Mouse (Mus musculus) spleen, postnatal 36 days (tissue): ENCODE results near the gene Gpr3.
A peak's percentile ranks its signal among the peaks of the same experiment; 100 is the strongest.

ENCODE experiments used
- DNase-seq, 2 experiments: peaks; one replicate each; pipeline ENCODE4 v3.0.0; 2022; ENCODE audit warnings: low spot score in 2 of 2, mixed read lengths in 1 of 2

Gene Gpr3

DNA sequence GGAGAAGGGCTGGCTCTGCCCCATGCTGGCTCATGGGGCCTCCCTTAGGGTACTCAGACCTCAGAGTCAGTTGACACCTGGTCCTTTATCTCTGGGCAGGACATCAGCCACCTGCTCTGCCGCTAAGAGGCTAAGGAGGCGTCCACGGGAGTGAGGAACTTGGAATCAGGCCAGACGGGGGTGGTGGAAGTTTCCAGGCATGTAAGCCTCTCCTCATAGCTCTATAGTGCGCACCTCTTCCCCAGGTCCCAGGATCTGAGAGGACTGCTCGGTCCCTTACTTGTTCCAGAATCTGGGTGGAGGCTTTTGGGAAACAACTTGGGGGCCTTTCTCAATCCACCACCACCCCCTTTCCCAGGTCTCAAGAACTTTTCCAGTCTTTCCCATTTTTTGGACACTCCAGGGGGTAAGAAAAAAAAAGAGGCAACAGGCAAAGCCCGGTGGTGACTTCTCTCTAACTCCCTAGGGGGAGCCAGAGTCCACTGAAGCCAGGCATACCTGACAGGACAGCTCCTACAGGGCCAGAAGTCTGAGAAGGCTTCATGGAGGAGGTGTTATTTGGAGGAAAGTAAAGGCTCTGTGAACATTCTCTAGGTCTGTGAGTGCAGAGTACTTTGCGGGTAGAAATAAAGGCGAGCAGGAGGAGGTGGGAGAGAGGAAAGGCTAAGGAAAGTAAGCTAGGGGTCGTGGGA is 21.1 kb upstream of the Gpr3 start:
- peak; percentile 45 to 57 for DNase-seq

- no peak for DNase-seq
Observed at GRCm38 (mm10) chr4:133229582-133229981, 17.2 kb upstream of the Gpr3 start.

GRCm38 (mm10) chr4:133227636-133228035 is 15.3 kb upstream of the Gpr3 start:
- no peak for DNase-seq

DNA sequence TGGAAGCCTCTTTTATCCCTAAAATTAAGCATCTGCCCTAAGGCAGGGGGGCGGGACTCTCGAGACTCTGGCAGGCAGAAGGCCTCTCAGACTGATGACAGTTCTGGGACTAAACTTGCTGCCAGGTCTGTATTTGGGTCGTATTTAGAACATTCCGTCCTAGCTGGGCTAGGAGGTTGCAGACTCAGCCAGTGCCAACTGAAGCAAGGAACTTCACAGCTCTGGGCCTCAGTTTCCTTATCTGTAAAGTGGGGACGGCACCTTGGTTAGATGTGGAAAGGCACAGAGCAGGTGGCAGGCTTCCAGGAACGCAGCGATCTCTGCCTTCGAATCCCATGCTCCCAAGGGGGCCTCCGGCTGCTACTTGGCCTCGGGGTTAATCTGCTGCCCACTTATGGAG is 13.7 kb upstream of the Gpr3 start:
- no peak for DNase-seq

- no peak for DNase-seq
Observed at GRCm38 (mm10) chr4:133223875-133224274, 11.5 kb upstream of the Gpr3 start.

- DNase-seq: no peak
Observed at GRCm38 (mm10) chr4:133221701-133222100, 9.4 kb upstream of the Gpr3 start.

- no peak for DNase-seq
Observed at GRCm38 (mm10) chr4:133220656-133221055, 8.3 kb upstream of the Gpr3 start.

GRCm38 (mm10) chr4:133218745-133219144 is 6.4 kb upstream of the Gpr3 start:
- no peak for DNase-seq

DNA sequence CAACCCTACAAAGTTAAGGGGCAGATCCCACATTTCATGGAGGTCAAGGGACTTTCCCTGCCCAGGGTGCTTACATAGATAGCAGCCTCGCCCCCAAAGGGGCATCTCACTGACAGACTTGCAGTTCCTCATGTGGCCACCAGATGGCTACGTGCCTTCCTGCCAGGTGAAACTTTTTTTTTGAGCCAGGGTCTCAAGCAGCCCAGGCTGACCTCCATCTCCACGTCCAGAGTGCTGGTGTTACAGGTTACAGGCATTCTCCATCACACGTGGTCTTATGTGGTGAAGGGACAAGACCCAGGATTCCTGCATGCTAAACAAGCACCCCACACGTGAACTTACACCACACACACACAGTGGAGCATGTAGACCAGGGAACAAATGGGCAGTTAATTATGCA is 5.3 kb upstream of the Gpr3 start:
- DNase-seq: peak; percentile 48 to 52

DNA sequence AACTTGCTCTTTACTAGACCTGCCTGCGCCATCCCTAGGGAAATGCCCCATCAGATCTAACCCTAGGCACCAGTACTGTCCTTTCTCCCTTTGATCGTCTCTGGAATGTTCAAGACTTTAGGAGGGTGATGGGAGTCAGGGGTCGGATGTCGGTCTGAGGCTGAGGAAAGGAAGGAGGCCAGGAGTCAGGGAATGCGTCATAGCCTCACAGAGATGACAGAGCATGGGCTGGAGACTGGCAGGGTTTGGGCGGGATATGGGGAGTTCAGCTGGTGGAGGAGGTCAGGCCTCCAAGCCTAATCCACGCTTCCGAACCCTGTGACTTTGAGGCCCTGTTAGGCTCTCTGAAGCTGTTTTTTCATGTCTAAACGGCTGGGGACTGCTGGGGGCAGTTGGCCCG is 1.3 kb upstream of the Gpr3 start:
- DNase-seq: no peak

DNA sequence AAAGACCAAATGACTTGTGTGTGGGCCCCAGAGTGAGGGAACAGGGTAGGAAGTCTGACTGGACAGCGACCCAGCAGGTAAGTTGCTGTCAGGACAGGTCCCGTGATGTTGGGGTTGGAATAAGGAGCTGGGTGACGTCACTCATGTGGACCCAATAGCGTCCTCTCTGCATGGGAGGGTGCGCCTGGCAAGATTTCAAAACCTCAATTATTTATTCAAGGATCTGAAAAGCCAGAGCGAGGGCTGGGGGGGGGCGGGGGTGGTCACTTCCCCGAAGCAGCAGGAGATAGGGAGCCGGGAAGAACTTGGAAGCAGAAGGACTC is 893 bp upstream of the Gpr3 start:
- DNase-seq: no peak

DNA sequence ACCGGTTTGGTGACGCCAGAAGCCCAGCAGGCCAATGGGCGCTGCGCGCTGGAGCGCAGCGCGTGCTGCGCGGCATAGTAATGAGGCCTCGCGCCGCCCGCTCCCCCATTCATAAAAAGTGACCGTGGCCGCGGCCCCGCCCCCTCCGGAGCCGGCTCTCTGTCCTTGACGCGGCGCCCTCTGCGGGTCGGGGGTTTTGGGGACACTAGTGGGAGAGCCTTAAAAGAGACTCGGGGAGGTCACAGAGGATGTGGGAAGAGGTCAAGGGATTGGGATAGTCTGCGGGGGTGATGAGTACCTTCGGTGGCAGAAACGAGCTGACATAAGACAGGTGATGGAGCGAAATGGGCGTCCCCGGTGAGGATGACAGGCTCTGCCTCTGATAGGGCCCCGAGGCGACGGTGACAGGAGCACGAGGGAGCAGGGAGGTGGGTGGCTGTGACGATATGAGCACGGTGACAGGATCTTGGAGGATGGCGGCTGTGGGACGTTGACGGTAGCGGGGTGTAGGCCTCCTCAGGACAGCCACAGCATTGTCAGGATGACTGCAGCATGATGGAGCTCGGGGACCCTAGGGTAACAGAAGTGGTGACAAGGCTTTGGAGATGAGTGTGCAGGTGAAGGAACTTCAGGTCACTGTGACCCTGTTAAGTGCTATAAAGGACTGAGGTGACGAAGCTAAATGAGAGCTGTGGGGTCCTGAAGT is 379 bp upstream of the Gpr3 start:
- DNase-seq: peak; percentile 75 to 77

GRCm38 (mm10) chr4:133210788-133211390 is 1.4 kb downstream of the Gpr3 start:
- DNase-seq: no peak

DNA sequence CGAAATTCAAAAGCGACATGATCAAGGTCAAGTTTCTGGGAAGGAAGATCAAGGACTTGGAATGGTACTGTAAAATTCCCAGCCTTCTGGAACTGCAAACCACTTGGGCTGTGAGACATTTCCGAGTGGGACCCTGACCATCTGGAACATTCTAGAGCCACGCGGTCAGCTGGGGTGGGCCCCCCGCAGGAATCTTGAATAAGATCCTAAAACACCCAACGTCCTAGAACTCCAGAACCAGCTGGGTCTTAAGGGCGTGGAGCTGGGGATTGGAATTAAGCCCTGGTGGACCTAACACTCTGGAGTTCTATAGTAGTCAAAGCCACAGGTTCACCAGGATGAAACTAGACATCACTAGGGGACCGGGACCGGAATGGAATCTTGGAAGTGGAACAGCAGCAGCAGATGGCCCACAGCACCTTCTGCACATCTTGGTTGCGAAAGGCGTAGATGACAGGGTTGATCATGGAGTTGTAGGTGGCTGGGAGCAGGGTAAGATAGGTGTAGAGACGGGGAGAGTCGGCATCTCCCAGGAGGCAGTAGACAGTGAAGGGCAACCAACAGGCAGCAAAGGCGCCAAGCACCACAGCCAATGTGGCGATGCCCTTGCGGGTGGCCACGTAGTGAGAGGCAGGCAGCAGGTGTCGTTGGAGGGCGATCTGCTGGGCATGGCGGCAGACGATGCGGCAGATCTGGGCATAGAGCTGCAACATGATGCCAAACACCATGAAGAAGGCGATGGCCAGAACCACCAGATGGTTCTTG is 2.1 kb downstream of the Gpr3 start:
- DNase-seq: no peak

GRCm38 (mm10) chr4:133209366-133209765 is 3.0 kb downstream of the Gpr3 start:
- DNase-seq: peak in 1 of 2 experiments; percentile 35

GRCm38 (mm10) chr4:133204379-133204778 is 8.0 kb downstream of the Gpr3 start:
- no peak for DNase-seq

GRCm38 (mm10) chr4:133203591-133203990 is 8.7 kb downstream of the Gpr3 start:
- DNase-seq: no peak

DNA sequence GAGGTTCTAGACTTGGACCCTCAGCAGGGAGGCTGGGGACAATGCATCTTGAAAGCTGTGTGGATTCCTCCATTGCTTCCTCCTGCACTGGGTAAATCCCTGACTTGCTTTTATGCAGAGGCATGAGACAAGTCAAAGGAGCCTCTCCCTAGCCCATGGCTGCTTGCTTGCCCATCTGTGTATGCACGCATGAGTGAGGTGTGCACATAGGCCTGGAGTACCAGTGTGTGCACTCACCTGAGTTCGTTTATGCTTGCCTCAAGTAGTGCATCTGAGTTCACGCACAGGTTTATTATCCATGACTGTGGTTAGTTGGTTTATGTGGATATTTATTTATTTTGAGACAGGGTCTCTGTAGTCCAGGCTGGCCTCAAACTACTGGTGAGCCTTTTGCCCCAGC is 10.1 kb downstream of the Gpr3 start:
- no peak for DNase-seq

- DNase-seq: peak; percentile 70 to 72
Observed at GRCm38 (mm10) chr4:133201006-133201771, 11.1 kb downstream of the Gpr3 start.

GRCm38 (mm10) chr4:133200343-133200742 is 12.0 kb downstream of the Gpr3 start:
- no peak for DNase-seq

GRCm38 (mm10) chr4:133199743-133200142 is 12.6 kb downstream of the Gpr3 start:
- no peak for DNase-seq
